Mouse (Mus musculus) layer of hippocampus, postnatal 25 days (tissue): ENCODE measurements around the gene Dpy30. TPM values are rescaled to one million over a fixed set of nuclear protein-coding genes. Genes with fewer than 3 reads are reported as not detected.
"Not testable (repeated sequence)": the region's sequence is repeated elsewhere in the genome, so short reads cannot be mapped to it uniquely, and the experiment has no call there.

Experiments used
- DNase-seq, 2 experiments: peaks; one replicate each; pipeline ENCODE4 v3.0.0; 2022; ENCODE audit warnings: mixed read lengths in 2 of 2, low spot score in 1 of 2; ENCODE audit errors: extremely low spot score in 1 of 2
- total RNA-seq, 2 experiments: library from RNA; stranded (reverse); gene quantifications; 2 replicates each; pipeline ENCODE4 v1.2.3; 2021

Gene Dpy30
- 10 to 100 TPM; 49.7 to 51.6 TPM for total RNA-seq

GRCm38 (mm10) chr17:74323844-74324243 lies at the start of gene Dpy30:
Dpy30 (minus strand) TSS chr17:74323944.
- DNase-seq: no peak

- DNase-seq: no peak
Measured at GRCm38 (mm10) chr17:74363592-74363991, 39.8 kb upstream of the Dpy30 start.

- DNase-seq: no peak
Measured at GRCm38 (mm10) chr17:74341151-74341550, 17.4 kb upstream of the Dpy30 start.

GRCm38 (mm10) chr17:74338937-74339804 lies 15.4 kb upstream of the Dpy30 start, which contains the start of gene Spast:
Spast (plus strand) TSS chr17:74338987.
- DNase-seq: peak; percentile 40 to 57

- DNase-seq: peak; percentile 93 to 94
Measured at GRCm38 (mm10) chr17:74338225-74338931, 14.6 kb upstream of the Dpy30 start.

- DNase-seq: no peak
Measured at GRCm38 (mm10) chr17:74331049-74331676, 7.4 kb upstream of the Dpy30 start.

- peak in 1 of 2 experiments; percentile 45 for DNase-seq
Measured at GRCm38 (mm10) chr17:74328146-74328545, 4.4 kb upstream of the Dpy30 start.

GRCm38 (mm10) chr17:74327195-74327594 lies 3.5 kb upstream of the Dpy30 start:
- not testable (repeated sequence) for DNase-seq

- DNase-seq: no peak
Measured at GRCm38 (mm10) chr17:74322400-74323054, 1.2 kb downstream of the Dpy30 start.

- DNase-seq: no peak
Measured at GRCm38 (mm10) chr17:74318721-74319120, 5.0 kb downstream of the Dpy30 start.

- peak; percentile 76 to 91 for DNase-seq
Measured at GRCm38 (mm10) chr17:74316309-74316863, 7.4 kb downstream of the Dpy30 start.

GRCm38 (mm10) chr17:74315445-74316308 lies 8.1 kb downstream of the Dpy30 start:
- DNase-seq: no peak

- no peak for DNase-seq
Measured at GRCm38 (mm10) chr17:74306021-74306420, 17.7 kb downstream of the Dpy30 start.

- DNase-seq: no peak
Measured at GRCm38 (mm10) chr17:74305616-74306015, 18.1 kb downstream of the Dpy30 start.

GRCm38 (mm10) chr17:74304060-74304459 lies 19.7 kb downstream of the Dpy30 start:
- no peak for DNase-seq

GRCm38 (mm10) chr17:74300089-74300488 lies 23.7 kb downstream of the Dpy30 start:
- DNase-seq: no peak

GRCm38 (mm10) chr17:74296991-74297390 lies 26.8 kb downstream of the Dpy30 start:
- DNase-seq: not testable (repeated sequence)

- DNase-seq: no peak
Measured at GRCm38 (mm10) chr17:74296076-74296823, 27.5 kb downstream of the Dpy30 start.
